Mouse (Mus musculus) liver, adult 2 months (tissue): ENCODE measurements around the gene Plbd2.

Experiments
- CTCF ChIP-seq: fragments of 200-500 bp; IDR thresholded peaks from 2 replicates; pipeline ENCODE4 v1.5.1; 2011; ENCODE audit warnings: low read depth, low read length, control low read depth
- POLR2A ChIP-seq: fragments of 200-500 bp; IDR thresholded peaks from 2 replicates; pipeline ENCODE4 v1.6.1; 2011; ENCODE audit warnings: low read length, control low read depth; ENCODE audit not compliant: insufficient read depth; ENCODE audit errors: extremely low read depth

- peak; percentile 80 for TF ChIP-seq POLR2A
- no peak for TF ChIP-seq CTCF
Observed at GRCm38 (mm10) chr5:120503144-120503795, at the start of gene Plbd2.
